Mouse (Mus musculus): Measurements from ENCODE around the gene Lypd8. TPM values are rescaled to one million over a fixed set of nuclear protein-coding genes. Genes with fewer than 3 reads are reported as not detected.
"Not testable (repeated sequence)": the region's sequence is repeated elsewhere in the genome, so short reads cannot be mapped to it uniquely, and the experiment has no call there.

Lypd8 gene
- not detected in 2 replicates for total RNA-seq (2021)
- long read RNA-seq, experiment 1: 0 reads
- long read RNA-seq, experiment 2: 0 reads

DNA sequence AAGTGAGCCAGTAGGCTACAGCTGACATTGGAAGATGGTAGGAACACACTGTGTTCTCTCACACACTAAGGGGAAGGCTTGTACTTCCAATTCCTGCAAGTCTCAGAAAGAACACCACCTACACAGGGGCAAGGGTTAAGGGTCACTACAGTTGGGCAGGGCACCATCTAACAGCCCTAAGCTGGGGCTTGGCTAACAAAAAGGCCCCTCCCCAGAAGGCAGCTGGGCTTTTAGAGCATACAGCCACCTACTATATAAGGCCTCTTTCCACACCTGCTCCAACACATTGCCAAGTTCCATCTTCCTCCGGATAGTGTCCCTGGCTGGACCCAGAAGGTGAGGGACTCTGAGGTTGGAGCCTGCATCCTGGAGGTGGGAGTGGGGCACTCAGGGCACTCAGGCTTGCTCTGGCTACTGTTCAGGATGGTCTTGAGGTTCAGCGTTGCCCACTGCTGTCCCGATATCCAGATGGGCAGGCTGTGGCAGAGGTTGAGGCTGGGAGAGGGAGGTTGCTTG is at the start of gene Lypd8:
TSS of gene Lypd8 (plus strand) at position 281 of the 516 bp plus-strand sequence.
- no peak for DNase-seq

DNA sequence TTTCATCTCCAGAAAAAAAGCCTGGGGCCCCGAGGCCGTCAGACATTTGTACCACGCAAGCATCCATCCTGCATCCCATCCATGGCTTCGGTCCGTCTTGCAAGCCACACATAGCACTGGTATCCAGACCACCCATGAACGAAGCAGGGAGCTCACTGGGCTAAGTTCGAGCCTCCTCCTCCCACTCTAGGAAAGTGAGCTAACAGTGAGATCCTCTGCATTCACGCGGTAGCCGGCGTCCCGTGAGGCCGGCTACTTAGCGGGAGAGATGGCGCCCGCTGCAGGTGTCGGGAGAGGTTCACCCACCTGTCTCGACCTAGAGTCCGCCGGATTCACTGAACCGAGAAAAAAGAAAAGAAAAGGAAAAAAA is 49.0 kb upstream of the Lypd8 start:
- no peak for DNase-seq

DNA sequence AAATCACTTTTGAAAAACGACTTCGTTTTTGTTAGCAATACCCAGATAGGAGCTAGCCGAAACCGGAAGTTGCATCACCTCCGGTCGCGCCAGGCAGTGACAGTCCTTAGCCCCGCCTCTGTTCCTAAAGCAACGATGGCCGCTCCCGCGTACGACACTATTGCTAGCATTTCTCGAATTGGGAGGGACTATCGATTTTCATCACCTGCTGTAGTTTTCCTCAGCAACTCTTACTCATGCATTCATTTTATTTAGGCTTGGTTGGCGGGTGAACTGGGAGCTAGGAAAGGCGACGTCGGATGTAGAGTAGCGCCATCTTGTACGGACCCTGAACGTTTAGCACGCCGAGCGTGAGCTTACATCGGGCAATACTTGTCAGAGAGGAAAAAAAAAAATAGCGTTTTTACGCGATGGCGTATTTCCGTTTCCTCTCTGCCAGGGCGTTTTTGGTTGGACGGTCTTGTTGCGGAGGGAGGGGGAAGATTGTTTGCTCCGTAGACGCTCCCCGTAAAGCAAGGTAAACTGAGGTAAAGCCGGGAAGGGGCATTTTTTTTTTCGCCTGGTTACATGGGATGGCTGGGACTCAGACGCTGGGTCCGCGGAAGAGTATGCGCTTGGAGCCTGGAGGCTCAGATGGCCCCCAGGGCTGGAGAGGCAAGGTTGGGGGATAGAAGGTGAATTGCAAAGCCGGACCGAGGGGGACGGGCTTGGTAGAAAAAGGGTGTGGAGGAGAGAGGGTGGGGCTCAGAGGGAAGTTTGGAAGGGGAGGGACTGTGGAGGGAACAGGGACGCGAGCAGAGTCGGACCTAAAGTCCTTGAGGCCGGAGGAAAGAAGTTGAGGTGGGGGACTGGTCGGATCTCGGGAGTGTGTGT is 48.3 kb upstream of the Lypd8 start, which contains the start of the genes Zfp672 and Sh3bp5l:
TSS of gene Zfp672 (minus strand) at position 64 of the 873 bp plus-strand sequence.
TSS of gene Sh3bp5l (plus strand) at position 449 of the 873 bp plus-strand sequence.
- DNase-seq: peak; percentile 92

DNA sequence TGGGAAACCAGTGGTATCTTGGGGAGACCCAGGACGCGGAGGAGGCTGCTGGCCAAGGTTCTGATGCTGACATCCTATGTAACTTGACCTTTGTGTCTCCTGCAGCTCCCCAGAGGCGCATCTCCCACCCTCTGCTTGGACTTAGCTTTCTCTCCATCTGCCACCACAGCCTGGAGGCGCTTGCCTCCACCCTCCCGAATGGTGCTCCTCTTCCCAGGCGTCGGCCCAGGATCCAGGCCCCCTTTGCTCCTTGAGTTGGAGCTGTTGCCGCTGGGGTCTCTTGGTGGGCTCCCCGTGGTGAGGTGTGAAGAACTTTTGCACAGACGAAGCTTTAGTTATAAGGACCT is 47.7 kb upstream of the Lypd8 start:
- DNase-seq: no peak

DNA sequence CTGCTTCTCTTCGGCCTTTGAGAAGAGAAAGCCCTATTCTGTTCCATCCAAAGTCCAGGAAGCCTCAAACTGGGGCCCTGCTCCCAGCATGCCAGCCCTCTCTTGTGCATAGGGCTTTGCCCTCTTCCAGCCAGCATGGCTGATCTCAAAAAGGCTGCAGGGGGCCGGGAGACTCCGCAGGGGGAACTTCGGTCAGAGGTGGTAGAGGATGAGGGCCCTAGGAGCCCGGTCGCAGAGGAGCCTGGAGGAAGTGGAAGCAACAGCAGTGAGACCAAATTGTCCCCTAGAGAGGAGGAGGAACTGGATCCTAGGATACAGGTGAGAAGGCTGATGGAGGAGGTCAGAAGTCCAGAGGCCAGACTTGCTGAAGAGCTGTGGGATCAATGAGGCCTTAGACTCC is 47.3 kb upstream of the Lypd8 start:
- DNase-seq: no peak

DNA sequence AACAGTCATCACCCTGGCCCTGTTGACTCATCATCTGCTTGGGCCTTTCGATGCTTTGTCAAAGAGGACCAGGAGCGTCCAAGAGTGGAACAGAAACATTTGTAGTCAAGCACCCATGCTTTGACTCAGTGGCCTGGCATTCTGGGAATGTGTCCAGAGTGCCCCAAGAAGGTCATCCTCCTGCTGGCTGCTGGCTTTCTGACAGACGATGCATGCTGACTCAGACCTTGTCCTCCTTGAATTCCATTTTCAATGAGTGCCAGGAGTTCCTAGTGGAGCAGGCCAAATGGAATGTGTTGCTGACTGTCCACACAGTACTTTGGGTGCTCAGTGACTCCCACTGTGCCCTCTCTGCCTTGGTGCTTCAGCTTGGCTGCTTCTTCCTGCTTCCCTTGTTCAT is 44.1 kb upstream of the Lypd8 start:
- peak; percentile 89 for DNase-seq

DNA sequence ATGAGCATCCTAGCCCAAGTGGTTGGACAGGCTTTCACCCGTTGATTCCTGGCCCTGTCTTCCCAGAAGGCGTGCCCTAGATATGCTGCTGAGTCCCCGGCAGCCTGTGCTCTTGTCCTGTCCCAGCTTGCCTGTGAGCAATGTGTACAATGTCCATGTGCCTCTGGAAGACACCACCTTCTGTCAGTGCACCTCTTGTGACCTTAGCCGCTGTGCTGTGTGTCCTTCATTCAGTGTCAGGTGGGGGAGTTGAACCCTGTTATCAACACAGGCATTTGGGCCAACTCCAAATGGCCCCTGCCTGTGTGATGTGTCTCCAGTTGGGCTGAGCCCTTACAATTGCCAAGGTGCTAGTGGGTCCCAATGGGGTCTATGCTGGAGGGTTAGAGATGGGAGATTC is 32.1 kb upstream of the Lypd8 start:
- DNase-seq: no peak

DNA sequence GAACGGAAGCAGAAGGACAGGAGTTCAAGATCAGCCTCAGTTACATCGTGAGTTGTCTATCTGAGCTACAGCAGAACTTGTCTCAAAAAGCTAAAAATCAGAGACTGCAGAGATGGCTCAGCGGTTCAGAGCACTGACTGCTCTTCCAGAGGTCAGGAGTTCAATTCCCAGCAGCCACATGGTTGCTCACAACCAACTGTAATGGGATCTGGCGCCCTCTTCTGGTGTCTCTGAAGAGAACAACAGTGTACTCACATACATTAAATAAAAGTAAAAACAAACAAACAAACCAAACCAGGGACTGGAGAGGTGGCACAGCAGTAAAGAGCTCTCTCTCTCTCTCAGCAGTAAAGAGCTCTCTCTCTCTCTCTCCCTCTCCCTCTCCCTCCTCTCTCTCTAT is 28.2 kb upstream of the Lypd8 start:
- DNase-seq: no peak

DNA sequence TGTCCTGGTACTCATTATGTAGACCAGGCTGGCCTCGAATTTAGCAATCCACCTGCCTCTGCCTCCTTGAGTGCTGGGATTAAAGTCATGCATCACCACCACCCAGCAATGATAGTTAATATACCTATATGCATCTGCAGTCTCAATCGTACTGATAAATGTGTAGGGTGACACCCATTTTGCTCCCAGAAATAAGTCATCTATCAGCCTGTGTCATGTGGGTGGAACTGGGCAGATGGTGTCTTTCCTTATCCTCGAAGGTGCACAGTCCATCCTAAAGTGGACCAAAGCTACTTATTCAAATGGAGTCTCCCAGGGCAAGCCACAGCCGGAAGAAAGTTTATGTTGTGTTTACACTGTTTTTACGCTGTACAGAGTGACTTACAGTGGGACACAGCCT is 27.7 kb upstream of the Lypd8 start:
- DNase-seq: no peak

DNA sequence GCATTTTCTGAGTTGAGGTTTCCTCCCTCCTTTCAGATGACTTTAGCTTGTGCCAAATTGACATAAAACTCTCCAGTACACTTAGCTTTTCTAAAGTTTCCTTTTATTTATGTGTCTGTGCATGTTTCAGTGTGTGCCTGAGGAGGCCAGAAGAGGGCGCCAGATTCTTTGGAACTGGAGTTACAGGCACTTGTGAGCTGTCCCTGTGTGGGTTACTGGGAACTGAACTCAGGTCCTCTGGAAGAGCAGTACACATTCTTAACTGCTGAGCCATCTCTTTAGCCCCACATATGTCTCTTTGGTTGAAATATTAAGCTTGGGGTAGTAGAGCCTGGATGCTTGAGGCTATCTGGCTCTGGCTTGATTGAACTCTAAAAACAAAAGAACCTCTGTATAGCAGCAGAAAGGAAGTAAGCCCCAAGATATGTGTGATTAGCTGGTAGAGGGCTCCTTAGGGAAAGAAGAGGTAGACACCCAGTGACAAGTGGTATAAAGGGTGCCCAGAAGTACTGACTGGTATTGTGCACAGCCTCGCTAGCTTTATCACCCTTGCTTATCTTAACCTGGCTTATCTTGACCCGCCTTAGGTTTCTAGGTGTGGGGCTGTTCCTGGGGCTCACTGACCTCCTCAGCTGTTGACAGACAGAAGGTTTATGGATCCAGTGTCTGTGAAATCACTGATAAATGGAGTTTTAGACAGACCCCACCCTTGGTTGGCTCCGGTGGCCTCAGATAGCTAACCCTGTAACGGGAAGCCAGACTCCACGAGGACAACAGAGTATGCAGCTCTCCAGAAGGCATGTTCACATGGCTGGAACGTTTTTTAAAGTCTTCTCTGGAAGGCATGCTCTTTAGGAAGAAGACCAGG is 25.9 kb upstream of the Lypd8 start:
- DNase-seq: no peak

DNA sequence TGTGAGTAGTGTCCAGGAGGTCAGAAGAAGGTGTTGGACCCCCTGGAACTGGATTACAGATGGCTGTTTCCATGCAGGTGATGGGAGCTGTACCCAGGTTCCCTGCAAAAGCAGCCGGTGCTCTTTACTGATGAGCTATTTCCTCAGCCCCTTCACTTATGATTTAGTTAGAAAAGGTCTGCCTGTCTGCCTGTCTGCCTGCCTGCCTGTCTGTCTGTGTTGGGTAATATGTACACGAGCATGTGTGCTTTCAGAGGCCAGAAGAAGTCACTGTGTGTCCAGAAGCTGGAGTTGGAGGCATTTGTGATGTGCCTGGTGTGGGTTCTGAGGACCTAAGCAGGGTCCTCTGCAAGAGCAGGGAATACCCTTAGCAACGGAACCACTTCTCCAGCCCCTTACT is 25.1 kb upstream of the Lypd8 start:
- DNase-seq: no peak

DNA sequence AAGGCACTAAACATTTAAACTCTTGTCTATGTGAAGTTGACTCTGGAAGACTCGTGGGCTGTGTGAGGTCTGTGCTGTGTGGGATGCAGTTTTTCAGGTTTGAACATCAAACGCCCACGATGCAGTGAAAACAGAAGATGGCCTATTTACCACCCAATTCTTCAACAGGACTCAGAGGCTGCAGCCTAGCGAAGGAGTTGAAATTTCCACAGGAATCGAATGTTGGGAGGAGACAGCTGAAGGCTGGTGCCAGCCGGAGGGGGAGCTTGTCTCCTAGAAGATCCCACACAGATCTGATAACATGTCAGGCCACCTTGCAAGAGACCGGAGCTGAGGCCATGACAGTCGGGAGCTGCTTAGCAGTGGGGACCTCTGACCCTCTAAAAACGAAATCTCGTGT is 24.4 kb upstream of the Lypd8 start:
- no peak for DNase-seq

DNA sequence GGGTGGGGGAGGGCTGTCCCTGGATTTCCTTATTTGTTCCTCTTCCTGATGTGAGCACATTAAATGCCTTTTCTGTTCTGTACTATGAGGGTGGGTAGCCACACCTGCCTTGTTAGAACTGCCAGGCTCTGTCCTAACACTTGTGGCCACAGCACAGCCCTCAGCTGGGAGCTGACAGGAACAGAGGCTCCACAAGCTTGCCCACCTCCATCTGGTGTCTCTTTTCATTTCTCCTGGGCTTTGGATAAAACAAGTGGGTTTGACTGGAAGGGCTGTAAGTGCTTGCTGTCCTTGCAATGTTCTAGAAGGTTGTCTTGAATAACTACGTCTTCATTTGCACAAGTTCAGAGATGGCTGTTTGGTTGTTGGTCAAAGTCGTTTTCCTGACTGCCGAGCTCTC is 23.9 kb upstream of the Lypd8 start:
- DNase-seq: no peak

DNA sequence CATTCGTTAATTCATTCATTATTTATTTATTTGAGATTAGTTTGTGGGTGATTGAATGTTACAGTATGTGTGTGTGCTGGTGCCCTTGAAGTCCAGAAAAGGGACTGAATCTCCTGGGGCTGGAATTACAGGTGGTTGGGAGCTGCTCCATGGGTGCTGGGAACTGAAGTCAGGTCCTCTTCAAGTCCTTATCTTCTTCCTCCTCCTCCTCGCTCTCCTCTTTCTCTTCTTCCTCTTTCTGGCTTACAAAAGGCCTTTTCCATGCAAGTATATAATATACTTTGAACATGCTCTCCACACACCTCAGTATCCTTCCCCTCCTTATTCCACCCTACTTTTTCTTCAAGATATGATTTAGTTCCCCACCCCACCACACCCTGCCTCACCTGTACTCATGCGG is 21.8 kb upstream of the Lypd8 start:
- no peak for DNase-seq

DNA sequence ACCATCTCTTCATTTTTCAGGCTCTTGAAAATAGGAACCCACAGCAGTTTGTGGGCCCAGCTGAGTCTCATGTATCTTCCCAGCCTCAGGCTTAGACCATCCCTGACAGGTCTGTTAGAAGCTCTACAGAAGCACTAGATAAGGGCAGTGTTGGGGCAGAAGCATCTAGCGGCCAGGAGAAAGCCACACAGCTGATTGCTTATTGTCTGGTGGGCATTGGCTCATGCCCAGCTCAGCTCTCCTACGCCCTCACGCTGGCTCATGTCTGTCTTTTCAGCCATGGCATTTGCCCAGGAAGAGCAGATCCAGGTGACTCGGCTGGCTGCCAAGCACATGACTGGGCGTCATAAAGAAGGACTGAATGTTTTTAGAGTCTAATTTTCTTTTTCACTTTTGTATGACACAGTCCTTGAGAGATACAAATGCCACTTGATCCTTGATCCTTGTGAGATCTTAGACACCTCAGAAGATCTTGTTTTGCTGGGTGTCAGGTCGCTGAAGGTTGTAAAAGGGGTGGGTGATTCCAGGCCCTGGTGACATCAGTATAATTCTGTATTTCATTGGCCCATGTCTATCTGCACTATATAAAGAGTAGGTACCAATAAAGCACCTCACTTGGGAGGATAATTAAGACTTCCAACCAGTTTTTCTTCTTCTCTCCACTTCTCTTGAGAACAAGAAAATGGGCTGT is 20.9 kb upstream of the Lypd8 start:
- no peak for DNase-seq

DNA sequence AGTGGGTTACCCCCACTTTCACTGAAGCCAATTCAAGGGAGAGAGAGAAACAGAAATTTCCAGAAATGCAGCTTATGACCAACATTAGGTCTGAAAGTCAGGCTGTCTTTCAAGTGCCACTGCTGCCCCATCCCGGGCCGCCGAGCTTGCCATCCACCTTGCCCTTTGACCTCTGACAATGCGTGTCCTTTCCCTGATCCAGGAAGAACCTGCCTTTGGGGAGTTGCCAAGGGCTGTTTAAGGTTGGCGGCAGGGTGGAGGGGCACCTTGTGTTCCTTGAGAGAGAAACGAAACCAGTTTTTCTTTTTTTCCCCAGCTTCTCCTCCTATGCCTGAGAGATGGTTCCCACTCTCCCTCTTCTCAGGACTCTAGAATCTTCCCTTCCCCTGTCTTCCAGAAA is 16.3 kb upstream of the Lypd8 start:
- DNase-seq: not testable (repeated sequence)

DNA sequence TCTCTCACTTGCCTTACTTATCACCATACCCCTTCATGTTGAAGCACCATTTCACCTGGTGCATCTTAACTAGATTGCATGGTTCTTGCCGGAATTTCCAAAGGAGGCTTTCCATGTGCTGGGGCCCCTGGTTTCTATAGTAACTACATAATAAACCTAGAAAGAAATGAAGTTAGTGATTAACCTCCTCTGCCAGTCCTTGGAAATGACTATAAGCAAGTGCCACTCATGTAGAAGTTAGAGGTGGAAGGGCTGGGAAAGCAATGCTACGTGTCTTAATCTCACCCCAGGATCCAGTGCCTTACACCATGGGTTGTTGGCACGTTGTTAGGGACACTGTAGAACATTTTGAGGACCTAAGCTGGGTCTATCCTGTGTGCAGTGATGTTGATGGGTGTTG is 14.4 kb upstream of the Lypd8 start:
- DNase-seq: no peak

DNA sequence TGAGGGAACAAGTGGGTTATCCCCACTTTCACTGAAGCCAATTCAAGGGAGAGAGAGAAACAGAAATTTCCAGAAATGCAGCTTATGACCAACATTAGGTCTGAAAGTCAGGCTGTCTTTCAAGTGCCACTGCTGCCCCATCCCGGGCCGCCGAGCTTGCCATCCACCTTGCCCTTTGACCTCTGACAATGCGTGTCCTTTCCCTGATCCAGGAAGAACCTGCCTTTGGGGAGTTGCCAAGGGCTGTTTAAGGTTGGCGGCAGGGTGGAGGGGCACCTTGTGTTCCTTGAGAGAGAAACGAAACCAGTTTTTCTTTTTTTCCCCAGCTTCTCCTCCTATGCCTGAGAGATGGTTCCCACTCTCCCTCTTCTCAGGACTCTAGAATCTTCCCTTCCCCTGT is 12.7 kb upstream of the Lypd8 start:
- DNase-seq: not testable (repeated sequence)

DNA sequence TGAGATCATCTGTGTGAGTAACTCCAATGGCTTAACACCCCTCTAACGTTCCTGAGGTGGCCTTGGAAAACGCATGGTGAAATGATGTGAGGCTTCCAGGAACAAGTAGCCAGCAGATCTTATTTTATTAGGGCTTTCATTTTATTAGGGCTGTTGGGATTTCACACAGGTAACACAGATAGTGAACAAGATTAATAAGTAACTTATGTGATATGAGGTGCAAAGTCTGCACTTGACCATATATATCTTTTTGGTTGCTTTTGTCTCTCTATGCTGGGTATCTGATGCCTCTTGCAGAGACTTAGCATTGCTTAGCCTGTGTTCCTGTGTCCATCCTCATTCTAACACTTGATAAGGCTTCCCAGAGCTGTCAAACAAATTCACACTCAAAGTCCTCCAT is 1.6 kb upstream of the Lypd8 start:
- DNase-seq: no peak

DNA sequence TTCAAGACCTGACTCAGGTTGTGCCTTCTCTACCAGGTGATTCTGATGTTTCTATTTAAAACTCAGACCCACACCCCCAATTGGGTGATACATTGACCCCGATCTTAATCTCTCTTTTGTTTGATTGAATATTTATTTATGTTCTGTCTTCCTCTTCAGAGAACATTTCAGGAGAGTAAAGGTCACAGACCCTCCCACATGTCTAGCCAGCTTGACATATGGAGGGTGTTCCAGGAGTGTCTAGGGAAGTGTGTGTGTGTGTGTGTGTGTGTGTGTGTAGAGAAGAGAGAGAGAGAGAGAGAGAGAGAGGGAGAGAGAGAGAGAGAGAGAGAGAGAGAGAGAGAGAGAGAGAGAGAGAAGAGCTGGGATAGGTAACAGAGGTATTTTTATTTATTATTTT is 1.2 kb upstream of the Lypd8 start:
- DNase-seq: no peak

DNA sequence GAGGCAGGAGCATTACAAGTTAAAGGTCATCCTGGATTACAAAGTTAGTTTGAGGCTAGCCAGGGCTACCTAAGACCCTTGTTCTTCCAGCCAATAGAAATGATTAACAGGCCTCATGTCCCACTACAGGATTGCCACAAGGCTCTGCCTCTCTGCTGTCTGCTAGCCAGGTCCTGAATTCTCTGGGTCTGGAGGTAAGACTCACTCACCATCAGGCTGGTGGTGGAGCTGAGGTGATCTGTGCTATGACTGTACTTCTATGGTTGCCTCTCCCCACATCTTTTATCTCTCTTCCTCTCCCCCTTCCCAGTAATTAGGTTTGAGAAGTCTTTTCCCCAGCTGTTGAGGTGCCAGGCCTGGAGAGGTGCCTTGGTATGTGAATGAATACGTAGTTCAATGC is 673 bp downstream of the Lypd8 start:
- DNase-seq: no peak

DNA sequence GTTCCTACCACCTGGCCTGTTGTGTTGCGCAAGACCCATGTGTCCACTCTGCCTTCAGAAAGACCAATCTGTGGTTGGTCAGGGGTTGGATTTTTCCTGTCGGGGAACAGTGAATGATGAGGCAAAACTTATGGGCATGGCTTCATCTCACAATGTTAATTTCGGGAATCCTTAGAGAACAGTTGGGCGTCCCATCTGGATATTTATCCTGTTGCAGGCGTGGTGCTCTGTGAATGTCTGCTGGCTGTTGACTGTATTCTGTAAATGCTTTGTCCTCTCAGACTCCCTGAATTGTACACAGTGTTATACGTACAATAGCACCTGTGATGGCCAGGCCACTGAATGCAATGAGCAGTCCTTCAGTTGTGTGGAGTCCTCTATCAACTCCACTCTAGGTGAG is 3.6 kb downstream of the Lypd8 start:
- DNase-seq: no peak

Data from adrenal gland, postnatal 14 days (tissue).